Mouse (Mus musculus): ENCODE data around the gene Tmem190. TPM values are rescaled to one million over a fixed set of nuclear protein-coding genes. Genes with fewer than 3 reads are reported as not detected.
A peak's percentile ranks its signal among the peaks of the same experiment; 100 is the strongest.
"Not testable (repeated sequence)": the region's sequence is repeated elsewhere in the genome, so short reads cannot be mapped to it uniquely, and the experiment has no call there.

Gene Tmem190
- polyA plus RNA-seq, 1 experiment from 2014 or later, result not detected

DNA sequence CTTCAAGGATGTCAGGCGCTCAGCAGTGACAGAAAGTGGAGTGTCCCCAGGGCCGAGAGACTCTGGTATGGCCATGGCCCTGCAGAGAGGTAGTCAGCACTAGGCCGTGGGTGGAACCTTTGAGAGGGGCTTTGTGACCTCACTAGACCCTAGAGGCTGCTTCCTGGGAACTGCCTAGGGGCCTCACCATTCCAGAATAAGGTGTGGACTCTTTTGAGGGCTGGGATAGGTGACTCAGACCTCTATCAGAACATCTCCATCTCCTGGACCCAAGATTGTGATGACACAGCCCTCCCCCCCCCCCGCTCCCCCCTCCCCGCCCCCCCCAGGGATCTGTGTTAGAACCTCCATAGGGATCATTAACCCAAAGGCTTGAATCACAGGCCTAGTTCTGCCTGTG is 11.5 kb upstream of the Tmem190 start, which contains the start of gene Fam71e2:
Gene Fam71e2, minus strand, starts transcription at position 101 of the 400 bp plus-strand sequence.
- DNase-seq (ENCODE audit: low spot score), result no peak

DNA sequence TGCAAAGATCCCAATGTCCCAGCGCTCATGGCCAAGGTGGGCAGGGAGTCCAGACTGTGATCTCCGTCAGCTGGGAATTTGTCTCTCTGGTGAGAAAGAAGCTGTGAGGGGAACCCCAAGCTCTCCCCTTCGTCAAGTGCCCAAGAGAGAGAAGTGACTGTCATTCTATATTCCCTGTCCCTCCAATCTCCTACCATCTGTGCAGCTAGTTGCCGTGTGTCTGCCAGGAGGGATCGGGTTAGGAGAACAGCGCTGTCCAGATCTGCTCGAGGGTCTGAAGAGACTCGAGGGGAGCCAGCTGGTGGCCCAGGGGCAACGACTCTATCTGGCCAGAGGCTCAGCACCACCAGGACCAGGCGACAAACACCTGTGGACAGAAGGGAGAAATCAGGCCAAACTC is 6.6 kb upstream of the Tmem190 start:
- no peak for DNase-seq (ENCODE audit: low spot score)

DNA sequence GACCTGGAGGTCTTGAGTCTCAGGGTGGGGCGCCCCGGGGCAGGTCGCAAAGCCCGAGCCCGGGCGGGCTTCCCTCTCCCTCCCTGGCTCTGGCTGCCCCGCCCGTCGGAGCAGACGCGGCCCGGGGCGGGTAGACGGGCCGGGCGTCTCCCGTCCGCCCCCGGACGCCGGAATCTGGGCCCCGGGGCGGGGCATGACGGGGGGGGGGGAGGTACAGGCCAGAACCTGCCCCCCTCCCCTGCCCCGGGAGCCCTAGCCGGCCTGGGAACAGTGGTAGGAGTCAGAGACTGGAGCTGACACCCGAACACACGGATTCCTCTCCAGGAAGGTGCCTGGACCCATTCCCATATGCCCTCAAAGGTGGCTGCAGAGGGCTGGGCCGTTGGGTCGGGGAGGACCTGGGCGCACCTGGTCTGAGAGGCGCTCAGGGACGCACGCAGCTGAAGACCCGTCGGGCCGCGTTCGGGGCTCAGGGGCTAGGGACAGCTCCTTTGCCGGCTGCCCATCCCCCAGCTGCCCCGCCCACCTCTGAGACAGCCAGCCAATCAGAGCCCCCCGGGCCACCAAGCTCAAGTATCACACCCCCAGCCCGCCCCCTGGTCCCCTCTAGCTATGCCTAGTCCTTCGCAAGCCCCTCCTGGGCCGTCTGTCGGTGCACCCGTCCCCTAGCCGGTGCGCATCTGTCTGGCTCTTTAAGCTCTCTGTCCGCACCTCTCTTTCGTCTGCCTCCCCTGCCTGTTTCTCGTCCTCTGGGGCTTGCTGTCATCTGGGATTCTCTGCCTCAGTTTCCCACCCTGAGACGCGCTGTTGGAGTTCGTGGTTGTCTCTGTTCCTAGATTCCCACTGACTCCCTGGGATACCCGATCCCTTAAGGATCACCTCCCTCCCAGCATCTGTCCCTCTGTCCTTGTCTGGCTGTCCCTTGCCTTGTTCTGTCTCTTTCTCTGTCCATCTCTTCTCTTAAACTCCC is 5.6 kb upstream of the Tmem190 start:
- DNase-seq (ENCODE audit: low spot score), result peak; percentile 17

DNA sequence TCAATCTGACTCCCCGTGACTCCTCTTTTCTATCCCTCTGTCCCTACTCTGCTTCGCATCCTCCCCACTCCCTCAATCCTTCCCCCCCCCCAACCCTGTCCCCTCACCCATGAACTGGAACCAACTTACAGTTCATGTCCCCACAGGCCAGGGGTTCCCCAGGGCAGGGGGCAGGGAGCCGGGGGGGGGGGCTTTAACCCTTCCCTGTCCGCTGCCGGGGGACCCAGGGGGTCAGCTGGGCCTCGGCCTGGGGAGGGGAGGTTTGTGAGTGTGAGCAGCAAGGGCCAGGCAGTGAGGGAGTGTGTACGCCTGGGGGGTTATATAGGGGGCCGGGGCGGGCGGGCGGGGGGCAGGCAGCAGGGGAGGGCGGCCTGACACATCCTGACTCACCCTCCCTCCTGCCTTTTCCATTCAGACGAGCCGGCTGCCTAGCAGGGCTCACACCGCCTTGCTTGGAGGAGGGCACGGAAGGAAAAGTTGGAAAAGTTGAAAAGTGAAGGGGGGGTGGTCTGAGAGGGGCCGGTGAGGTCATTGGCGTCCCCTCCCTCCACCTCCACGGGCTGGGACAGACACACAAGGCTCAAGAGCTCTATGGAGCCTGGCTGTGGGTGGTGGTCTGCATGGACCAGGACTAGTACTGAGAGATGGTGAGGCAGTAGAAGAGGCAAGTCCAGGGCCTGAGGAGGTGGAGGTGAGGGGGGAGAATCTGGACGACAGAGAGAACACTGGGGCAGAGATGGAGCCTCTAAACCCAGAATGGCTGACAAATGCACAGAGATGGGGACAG is 4.7 kb upstream of the Tmem190 start:
- no peak for DNase-seq (ENCODE audit: low spot score)

DNA sequence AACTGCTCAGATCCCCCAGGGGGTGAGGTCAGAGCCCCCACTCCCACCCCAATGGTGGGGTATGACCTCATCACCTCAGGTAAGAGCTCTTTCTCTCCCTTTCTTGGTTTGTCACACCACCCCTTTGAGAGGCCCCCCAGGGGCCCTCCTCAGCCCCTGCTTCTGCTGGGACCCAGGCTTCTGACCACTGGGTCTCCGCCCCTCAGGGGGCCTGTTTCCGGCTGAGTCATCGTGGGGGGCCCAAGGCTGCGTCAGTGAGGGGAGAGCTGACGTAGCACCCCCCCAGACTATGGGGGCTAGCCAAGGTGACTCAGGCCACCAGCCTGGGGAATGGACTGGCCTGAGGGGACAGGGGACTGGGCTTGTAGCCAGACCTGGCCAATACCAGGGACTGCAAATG is 2.8 kb upstream of the Tmem190 start:
- peak; percentile 15 for DNase-seq (ENCODE audit: low spot score)

DNA sequence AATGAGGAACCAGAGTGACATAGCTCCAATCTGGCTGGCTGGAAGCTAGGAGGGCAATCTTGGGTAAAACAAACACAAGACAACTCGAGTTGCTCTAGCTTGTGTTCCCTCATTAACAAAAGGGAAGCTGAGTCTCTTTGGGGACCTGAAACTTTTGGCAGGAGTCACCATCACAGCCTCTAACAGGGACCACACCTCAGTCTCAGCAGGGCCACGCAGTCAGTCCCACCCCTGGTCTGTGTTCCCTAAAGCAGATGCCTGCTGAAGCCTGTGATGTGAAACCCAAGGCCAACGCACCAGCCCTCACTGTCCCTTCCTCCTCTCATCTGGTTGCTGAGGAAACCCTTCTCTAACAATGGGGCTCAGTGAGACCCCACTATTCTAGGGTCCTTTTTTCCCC is 607 bp upstream of the Tmem190 start:
- DNase-seq (ENCODE audit: low spot score), result no peak

DNA sequence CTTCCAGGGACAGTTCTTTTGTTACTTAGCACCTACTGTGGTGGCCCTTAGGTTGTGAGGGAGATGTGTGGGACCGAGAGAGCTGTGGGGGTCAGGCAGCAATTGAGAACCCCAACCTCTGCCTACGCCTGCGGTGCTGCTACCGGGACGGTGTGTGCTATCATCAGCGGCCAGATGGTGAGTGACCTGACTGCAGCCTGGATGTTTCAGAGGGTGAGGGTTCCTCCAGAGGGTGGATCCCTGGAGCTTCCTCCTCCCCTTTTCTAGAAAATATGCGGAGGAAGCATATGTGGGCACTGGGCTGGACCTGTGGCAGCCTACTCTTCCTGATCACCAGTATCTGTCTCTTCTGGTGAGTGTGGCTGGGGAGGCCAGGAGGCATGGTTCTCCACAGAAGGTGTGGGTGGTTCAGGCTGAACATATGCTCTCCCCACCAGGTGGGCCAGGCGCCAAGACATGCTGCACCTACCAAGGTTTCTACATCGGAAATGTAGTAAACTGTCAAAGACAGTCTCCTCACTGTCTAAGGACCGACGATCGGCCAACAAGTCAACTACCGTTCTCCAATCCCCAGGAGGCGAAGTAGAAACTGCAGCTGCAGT is 1.0 kb downstream of the Tmem190 start:
- DNase-seq (ENCODE audit: low spot score), result no peak

DNA sequence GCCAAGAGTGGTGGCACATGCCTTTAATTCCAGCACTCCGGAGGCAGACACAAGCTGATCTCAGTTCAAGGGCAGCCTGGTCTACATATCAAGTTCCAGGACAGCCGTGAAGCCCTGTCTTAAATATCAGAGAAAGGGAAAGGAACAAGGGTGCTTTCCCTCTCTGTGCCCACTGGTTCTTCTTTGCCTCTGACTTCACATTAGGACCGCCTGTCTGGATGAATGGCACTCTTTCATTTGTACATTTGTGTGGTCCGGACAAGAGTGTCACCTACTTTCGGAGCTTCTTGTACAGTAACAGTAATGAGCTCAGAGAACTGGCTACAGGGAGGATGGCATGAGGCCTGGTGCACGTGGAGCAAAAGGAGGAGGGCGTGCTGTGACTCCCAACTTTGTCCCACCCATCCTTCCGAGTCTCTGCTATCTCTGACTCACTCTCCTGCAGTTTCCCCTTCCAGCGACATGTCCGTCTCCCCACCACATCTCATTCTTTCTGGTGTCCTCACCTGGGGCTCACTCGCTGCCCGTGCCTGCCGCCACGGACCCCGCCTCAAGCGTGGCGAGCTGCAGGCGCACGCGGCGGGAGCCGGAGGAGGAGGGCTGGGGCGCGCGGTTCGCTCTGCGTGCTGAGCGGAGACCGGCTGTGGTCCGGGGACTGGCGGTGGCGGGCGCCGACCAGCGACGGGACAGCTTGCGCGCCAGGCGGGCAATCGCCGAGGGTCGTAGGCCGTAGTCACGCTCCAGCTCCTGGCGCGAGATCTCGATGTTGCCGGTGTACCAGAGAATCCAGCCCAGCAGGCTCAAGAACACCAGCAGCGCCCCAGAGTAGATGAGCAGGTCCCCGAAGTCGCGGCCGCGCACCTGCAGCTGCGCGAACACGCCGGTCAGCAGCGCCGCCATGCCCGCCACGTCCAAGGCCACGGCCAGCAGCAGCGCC is 6.0 kb downstream of the Tmem190 start:
- peak; percentile 32 for DNase-seq (ENCODE audit: low spot score)

DNA sequence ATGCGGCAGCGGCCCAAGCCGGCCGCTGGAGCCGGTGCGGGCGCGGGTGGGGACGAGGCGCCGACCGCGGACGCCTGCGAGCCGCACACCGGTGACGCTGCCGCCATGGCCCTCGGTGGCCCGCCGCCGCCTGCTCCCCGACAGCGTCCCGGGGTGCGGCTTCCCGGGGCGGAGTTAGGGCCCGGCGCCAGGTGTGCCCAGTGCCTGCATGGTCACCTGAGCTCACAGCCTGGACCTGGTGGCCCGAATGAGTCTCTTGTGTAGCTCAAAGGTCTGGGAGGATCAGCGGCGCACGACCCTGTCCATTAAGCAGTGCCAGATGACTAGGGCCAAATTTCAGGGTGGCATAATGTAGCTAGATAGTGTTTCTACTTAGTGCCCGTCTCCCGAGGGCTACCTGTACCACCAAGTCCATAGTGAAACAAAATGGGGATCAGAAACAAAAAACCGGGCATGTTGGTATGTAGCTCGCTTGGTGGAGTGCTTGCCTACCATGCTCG is 6.7 kb downstream of the Tmem190 start, which contains the start of gene Tmem238:
Gene Tmem238, minus strand, starts transcription at position 221 of the 500 bp plus-strand sequence.
- peak; percentile 19 for DNase-seq (ENCODE audit: low spot score)

DNA sequence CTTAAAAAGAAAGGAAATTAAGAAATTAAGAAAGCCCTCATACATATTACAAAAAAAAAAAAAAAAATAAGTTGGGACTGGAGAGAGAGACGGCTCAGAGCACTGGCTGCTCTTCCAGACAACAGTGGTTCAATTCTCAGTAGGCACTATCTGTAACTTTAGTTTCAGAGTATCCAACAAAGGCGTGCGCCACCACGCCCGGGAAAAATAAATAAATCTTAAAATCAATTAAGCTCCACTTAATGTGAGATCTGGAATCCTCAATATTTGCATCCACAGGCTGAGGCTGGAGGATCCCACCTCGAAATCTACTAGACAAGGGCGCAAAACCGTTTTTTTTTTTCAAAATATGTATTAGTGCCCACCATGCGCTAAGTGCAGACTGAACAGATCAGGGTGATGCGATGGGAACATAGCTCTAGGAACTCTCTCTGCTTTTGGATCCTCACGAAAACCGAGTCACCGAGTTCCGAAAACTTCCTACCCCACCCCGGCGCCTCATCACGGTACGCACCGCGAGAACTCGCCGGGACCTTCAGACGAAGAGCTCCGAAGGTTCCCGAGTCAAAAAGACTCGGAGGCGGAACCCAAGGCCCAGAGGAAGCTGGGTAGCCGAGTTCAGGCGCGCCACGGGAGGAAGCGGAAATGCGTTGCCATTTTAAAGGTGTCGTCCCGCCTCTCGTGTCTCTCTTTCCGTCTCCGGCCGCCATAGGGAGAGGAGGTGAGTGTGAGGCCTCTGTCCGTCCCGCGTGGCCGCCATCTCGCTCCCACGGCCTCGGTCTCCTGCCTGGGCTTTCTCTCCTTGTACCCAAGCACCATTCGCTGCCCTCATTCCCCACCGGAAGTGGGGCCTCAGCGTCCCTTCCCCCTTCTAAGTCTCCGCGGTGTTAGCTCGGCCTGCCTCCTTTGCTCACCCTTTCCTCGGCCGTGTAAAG is 9.8 kb downstream of the Tmem190 start, which contains the start of gene Rpl28:
Gene Rpl28, plus strand, starts transcription at position 597 of the 935 bp plus-strand sequence.
- DNase-seq (ENCODE audit: low spot score), result peak; percentile 98

DNA sequence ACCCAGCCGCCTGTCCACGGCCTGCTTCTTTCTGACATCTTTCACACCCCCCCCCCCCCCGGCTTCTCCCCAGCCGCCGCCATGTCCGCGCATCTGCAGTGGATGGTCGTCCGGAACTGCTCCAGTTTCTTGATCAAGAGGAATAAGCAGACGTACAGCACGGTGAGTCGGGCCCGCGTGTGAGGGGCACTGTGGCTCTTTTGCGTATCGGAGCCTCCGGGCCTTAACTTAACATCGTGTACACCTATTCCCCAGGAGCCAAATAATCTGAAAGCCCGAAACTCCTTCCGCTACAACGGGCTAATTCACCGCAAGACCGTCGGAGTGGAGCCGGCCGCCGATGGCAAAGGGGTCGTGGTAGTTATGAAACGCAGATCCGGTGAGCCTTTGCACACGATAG is 10.5 kb downstream of the Tmem190 start:
- not testable (repeated sequence) for DNase-seq (ENCODE audit: low spot score)

DNA sequence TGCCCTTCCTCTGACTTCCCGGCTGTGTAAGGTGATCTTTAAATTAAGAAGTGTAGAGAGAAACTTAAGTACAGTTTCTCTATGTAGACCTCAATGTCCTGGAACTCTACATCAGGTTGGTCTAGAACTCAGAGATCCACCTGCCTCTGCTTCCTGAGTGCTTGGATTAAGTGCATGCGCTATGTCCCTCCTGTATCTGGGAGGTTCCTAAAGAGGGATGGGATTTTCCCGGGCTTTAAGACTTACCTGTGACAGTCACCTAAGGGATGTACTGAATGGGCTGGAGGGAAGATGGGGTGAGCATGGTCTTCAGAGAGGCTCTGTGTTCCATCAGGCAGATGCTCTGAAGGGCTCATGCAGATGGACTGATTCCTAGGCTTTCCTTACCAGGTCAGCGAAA is 10.9 kb downstream of the Tmem190 start:
- no peak for DNase-seq (ENCODE audit: low spot score)

DNA sequence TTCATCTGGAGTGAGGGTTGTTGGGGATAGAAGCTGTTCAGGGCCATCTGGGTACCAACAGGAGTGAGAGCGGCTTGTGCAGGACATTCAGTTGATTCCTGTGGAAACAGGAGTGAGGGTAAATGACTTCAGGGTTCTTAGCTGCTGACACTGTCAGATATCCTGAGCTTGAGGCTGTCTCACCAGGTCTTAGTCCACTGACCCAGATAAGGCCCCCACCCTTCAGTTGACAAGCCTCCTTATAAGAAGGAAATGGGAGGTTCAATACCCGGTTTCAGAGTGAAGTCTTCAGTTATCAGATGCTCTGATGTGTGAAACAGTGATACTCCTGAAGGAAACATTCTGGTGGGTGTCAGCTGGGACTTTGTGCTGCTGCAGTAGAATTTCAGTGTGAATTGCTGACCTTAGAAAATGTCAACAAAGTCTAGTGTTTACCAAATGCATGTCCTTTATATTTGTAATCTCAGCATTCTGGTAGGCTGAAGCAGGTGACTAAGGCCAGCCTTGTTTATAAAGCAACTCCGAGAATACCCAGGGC is 12.0 kb downstream of the Tmem190 start:
- DNase-seq (ENCODE audit: low spot score), result no peak

DNA sequence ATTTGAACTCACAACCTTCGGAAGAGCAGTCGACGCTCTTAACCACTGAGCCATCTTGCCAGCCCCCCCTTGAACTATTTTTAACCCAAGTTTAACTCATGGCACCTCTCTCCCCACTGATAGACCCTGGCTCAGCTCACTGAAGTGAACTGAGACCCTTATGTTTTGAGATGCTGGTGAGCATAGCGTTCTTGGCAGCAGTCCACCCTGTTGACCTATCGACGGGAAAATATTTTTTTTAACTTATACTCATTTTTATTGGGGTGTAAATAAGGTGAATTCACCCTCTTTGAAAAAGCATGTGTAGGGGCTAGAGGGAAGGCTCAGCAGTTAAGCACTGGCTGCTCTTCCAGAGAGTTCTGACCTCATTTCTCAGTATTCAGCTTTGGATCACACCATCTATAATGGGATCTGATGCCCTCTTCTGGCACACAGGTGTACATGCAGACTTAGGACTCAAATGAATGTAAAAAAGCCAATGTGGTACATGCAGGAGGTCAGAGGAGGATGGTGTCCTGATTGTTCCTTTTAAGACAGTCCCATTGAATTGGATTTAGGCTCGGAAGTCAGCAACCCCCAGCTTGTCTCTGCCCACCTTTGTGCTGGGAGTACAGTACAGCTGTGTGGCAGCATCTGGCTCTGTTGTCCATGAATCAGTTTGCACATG is 13.2 kb downstream of the Tmem190 start:
- DNase-seq (ENCODE audit: low spot score), result peak; percentile 51

DNA sequence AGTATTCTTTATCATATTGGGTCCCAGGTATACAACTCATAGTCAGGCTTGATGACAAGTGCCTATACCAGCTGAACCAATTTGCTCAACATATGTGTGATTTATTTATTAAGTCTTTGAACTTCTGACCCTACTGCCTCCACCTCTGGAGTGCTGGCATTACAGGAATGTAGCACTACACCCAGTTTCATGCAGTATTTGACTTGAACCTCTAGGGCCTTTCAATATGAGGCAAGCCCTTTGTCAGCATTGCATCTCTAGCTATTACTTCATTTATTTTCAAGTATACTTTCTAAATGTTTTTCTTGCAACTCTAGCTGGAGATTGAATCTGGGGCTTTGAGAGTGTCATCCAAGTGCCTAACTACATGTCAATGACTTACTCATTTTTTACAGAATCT is 19.5 kb downstream of the Tmem190 start:
- DNase-seq (ENCODE audit: low spot score), result no peak

DNA sequence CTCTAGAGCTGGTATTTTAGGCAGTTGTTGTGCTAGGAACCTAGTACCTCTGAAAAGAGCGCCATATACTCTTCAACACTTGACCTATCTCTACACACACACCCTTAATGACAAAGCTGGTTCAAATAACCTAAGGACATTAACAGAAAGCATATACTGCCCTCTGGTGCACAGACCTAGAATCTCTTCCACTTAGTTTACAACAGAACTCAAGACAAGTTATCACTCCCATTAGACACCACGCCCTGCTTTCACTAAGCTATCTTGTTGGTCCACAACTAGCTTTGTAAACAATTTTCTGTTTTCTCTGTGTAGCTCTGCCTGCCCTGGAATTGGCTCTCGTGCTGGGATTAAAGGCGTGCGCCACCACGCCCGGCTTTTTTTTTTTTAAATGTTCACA is 24.0 kb downstream of the Tmem190 start:
- DNase-seq (ENCODE audit: low spot score), result peak; percentile 57

DNA sequence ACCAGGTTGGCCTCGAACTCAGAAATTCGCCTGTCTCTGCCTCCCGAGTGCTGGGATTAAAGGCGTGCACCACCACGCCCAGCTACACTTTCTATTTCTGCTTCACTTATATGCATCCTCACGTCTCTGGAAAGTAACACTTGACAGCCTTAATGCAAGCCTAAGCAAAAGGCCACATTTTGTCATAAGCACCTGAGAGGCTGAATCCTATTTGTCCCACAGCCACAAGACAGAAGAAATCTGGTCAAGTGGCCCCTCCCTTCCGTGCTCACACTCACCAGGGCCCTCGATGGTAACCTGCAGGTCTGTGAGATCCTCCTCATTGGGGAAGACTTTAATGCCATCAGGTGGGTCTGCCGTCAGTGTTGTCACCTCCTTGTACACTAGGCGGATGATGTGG is 28.4 kb downstream of the Tmem190 start:
- not testable (repeated sequence) for DNase-seq (ENCODE audit: low spot score)

DNA sequence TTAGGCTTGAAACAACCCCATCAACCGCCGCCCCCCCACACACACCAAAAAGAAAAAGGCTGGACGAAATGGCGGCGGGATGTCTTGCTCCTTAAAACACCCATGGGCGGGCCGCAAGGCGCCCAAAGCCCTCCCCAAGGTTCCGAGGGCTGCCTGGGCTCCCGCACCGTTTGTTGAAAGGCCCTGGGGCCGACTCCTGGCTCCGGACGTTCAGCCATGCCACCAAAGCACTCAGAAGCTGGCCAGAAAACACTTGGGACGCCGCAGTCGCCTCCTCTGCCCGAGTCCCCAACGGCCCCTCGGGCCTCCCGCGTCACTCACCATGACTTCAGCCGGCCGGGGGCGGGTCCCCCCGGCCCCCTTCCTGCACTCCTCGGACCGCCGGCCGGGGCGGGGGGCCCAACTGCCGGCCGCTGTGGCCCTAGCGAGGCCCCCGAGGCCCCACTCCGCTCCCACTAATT is 29.1 kb downstream of the Tmem190 start:
- DNase-seq (ENCODE audit: low spot score), result peak; percentile 49
